ENCODE assay signal across 19 mouse cellular contexts in genomic region chr14:121620157-121620556, GRCm38 (mm10).
A peak's percentile ranks its signal among the peaks of the same experiment; 100 is the strongest.
DNase-seq lines count a peak whose midpoint lies in the region; ATAC-seq and TF ChIP-seq lines count a peak whose summit lies in the region.
"Had no signal": no experiment of that assay in that cellular context is flagged by ENCODE, and none has a peak within 500 bp of the region (broad histone marks: within the 10 kb centered on the region; RNA-seq: fewer than 3 reads in every experiment).

No protein-coding gene starts in this region.

- intact Hi-C loops in left cerebral cortex, postnatal 10 days (cut with DNase I): no loop called here

- H3K4me2 ChIP-seq in hindbrain, embryonic 11.5 days (replicated peaks; ENCODE audit: low read depth, low read length): no peak overlapping the region
- H3K4me2 ChIP-seq in hindbrain, embryonic 13.5 days: no peak overlapping the region
- no peak overlapping the region for H3K4me2 ChIP-seq in lung, embryonic 14.5 days
- H3K4me2 ChIP-seq: embryonic facial prominence, embryonic 15.5 days; forebrain, embryonic 15.5 days; lung, embryonic 15.5 days; neural tube, embryonic 15.5 days had no signal

- no peaks in the 10 kb centered on the region for H3K4me1 ChIP-seq in hindbrain, embryonic 11.5 days (replicated peaks; ENCODE audit: control insufficient read depth, insufficient read depth, low read length)
- no peaks in the 10 kb centered on the region for H3K4me1 ChIP-seq in hindbrain, embryonic 13.5 days (replicated peaks)
- no peaks in the 10 kb centered on the region for H3K4me1 ChIP-seq in lung, embryonic 14.5 days (ENCODE audit: insufficient read depth)
- peaks cover 8% of the 10 kb centered on the region for H3K4me1 ChIP-seq in cortical plate, adult 2 months (ENCODE audit: control insufficient read depth, insufficient read depth, low read length)
- H3K4me1 ChIP-seq: embryonic facial prominence, embryonic 15.5 days; lung, embryonic 15.5 days; midbrain, embryonic 10.5 days; neural tube, embryonic 15.5 days had no signal

- DNase-seq in hindbrain, embryonic 11.5 days (ENCODE audit: low spot score): peak; percentile 8
- DNase-seq in lung, embryonic 14.5 days: no peak
- no peak for DNase-seq in lung, postnatal 4 days
- DNase-seq in R1 (ENCODE audit: low read depth, low spot score): peak; percentile 39
- DNase-seq in left cerebral cortex, postnatal 10 days (ENCODE audit: extremely low spot score in 1 of 2, low spot score in 2 of 2): no peak
- DNase-seq: adrenal gland, postnatal 10 days; cerebellum, adult 8-10 months; gastrocnemius, postnatal 25 days; heart, postnatal 4 days; kidney, adult 18-20 months; layer of hippocampus, postnatal 36 days had no signal

- no peaks in the 10 kb centered on the region for H3K27me3 ChIP-seq in hindbrain, embryonic 11.5 days (ENCODE audit: control insufficient read depth, insufficient read depth, low read length)
- no peaks in the 10 kb centered on the region for H3K27me3 ChIP-seq in hindbrain, embryonic 13.5 days
- H3K27me3 ChIP-seq in lung, embryonic 14.5 days (ENCODE audit: insufficient read depth, low read length): no peaks in the 10 kb centered on the region
- H3K27me3 ChIP-seq: embryonic facial prominence, embryonic 15.5 days; forebrain, embryonic 15.5 days; lung, embryonic 15.5 days; neural tube, embryonic 15.5 days had no signal

- no peak overlapping the region for H3K9ac ChIP-seq in hindbrain, embryonic 11.5 days (ENCODE audit: low read depth, low read length)
- no peak overlapping the region for H3K9ac ChIP-seq in hindbrain, embryonic 13.5 days
- H3K9ac ChIP-seq in lung, embryonic 14.5 days: no peak overlapping the region
- H3K9ac ChIP-seq: embryonic facial prominence, embryonic 15.5 days; forebrain, embryonic 15.5 days; liver, embryonic 14.5 days; lung, embryonic 15.5 days; neural tube, embryonic 15.5 days had no signal

- WGBS in hindbrain, embryonic 11.5 days: 98% methylated on average over 7 of the region's 7 CpGs
- 100% methylated on average over 7 of the region's 7 CpGs for WGBS in hindbrain, embryonic 13.5 days
- WGBS in lung, embryonic 14.5 days: 98% methylated on average over 7 of the region's 7 CpGs

- H3K36me3 ChIP-seq in hindbrain, embryonic 11.5 days (ENCODE audit: control insufficient read depth, insufficient read depth, low read length): no peaks in the 10 kb centered on the region
- H3K36me3 ChIP-seq in hindbrain, embryonic 13.5 days: peaks cover 10% of the 10 kb centered on the region
- H3K36me3 ChIP-seq in lung, embryonic 14.5 days (ENCODE audit: insufficient read depth): 0 out of 2 replicates have a peak, but pooled peaks cover 8% of the 10 kb centered on the region
- H3K36me3 ChIP-seq: forebrain, embryonic 15.5 days; midbrain, embryonic 10.5 days had no signal

- no peaks in the 10 kb centered on the region for H3K9me3 ChIP-seq in hindbrain, embryonic 11.5 days (ENCODE audit: control insufficient read depth, low read length)
- H3K9me3 ChIP-seq in hindbrain, embryonic 13.5 days: no peaks in the 10 kb centered on the region
- H3K9me3 ChIP-seq in lung, embryonic 14.5 days (ENCODE audit: low read depth, low read length): no peaks in the 10 kb centered on the region
- H3K9me3 ChIP-seq: embryonic facial prominence, embryonic 15.5 days; forebrain, embryonic 15.5 days; lung, embryonic 15.5 days; midbrain, embryonic 10.5 days; neural tube, embryonic 15.5 days had no signal

- no peak overlapping the region for H3K27ac ChIP-seq in hindbrain, embryonic 11.5 days (ENCODE audit: low read depth, low read length)
- H3K27ac ChIP-seq in hindbrain, embryonic 13.5 days: no peak overlapping the region
- no peak overlapping the region for H3K27ac ChIP-seq in lung, embryonic 14.5 days (ENCODE audit: low read depth)
- no peak overlapping the region for H3K27ac ChIP-seq in cortical plate, adult 2 months (ENCODE audit: insufficient read depth, low read length)
- H3K27ac ChIP-seq: embryonic facial prominence, embryonic 15.5 days; forebrain, embryonic 15.5 days; liver, embryonic 14.5 days; lung, embryonic 15.5 days; midbrain, embryonic 10.5 days; neural tube, embryonic 15.5 days had no signal

- TF ChIP-seq POLR2A in cortical plate, adult 2 months (IDR thresholded peaks at IDR 0.05; ENCODE audit: extremely low read depth, insufficient read depth, low read length): no peak

- TF ChIP-seq CTCF in lung, embryonic 14.5 days (IDR thresholded peaks at IDR 0.05; ENCODE audit: low read depth): peak; percentile 22; the same call in 1 of the 2 replicates
- TF ChIP-seq CTCF in cortical plate, adult 2 months (IDR thresholded peaks at IDR 0.05; ENCODE audit: extremely low read depth, insufficient read depth, low read length): 0 out of 2 replicates have a peak, but pooled peaks have one; percentile 20

- no peak overlapping the region for H3K4me3 ChIP-seq in hindbrain, embryonic 11.5 days (ENCODE audit: low read depth, low read length)
- H3K4me3 ChIP-seq in hindbrain, embryonic 13.5 days: no peak overlapping the region
- H3K4me3 ChIP-seq in lung, embryonic 14.5 days (ENCODE audit: low read depth, low read length): no peak overlapping the region
- no peak overlapping the region for H3K4me3 ChIP-seq in cortical plate, adult 2 months (ENCODE audit: insufficient read depth, low read length)
- H3K4me3 ChIP-seq: embryonic facial prominence, embryonic 15.5 days; forebrain, embryonic 15.5 days; lung, embryonic 15.5 days; midbrain, embryonic 10.5 days; neural tube, embryonic 15.5 days had no signal

- no peak for ATAC-seq in hindbrain, embryonic 11.5 days (ENCODE audit: low FRiP score)
- ATAC-seq in hindbrain, embryonic 13.5 days (ENCODE audit: low FRiP score): no peak
- no peak for ATAC-seq in lung, embryonic 14.5 days (ENCODE audit: insufficient read depth)
- ATAC-seq: forebrain, embryonic 15.5 days had no signal

Comparison
In these comparisons a context has a peak if more than half of its experiments do, and no peak if none do; other contexts are left out.
1. DNase-seq: peak in hindbrain, embryonic 11.5 days (single experiment) and R1 (single experiment); none in lung, embryonic 14.5 days (single experiment), lung, postnatal 4 days (0 of 2) and left cerebral cortex, postnatal 10 days (0 of 2).